Mouse (Mus musculus) adrenal gland, adult 8-10 months (tissue): ENCODE measurements around the gene Olfr482. TPM values are rescaled to one million over a fixed set of nuclear protein-coding genes. Genes with fewer than 3 reads are reported as not detected.

Source experiments
- DNase-seq: peaks from one replicate; pipeline ENCODE4 v3.0.0; 2022
- total RNA-seq, 4 experiments: library from RNA; stranded (reverse); gene quantifications; 2 replicates each; pipeline ENCODE4 v1.2.4; 2022

The Olfr482 gene
- total RNA-seq = 1 to 10 TPM; 1.2 to 1.8 (median 1.7) TPM

DNA sequence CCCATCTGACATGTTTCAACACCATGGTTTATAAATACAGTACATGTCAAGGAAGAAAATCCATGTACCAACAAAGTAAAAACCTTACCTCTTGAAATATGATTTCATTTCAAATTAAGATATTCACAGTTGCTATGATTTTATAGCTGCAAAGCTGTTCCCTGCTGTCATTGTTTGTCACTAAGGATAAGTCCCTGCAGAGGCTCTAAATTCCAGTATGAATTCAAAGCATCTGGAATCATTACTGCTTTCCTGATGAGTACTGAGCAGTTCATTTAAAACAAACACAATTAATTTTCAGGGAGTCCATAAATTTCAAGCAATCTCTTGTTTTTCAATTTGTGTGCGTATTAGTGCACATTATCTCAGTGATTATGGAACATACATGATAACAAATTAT is at the start of gene Olfr482:
Gene Olfr482 (minus strand): TSS at position 101 of the 400 bp plus-strand sequence.
- DNase-seq = no peak

DNA sequence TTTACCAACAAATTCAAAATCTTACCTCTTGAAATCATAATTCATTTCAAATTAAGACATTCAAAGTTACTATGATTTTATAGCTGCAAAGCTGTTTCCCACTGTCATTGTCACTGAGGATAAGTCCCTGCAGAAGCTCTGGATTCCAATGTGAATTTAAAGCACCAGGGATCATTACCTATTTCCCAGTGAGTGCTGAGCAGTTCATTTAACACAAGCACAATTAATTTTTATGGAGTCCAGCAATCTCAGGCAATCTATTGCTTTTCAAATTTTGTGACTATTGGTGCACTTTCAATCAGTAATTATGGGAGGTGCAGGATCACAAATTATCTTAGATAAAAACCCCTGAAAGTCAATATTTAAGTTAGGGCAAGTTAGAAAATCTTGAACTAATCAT is 30.0 kb upstream of the Olfr482 start, which contains the start of gene Olfr484:
Gene Olfr484 (minus strand): TSS at position 101 of the 400 bp plus-strand sequence.
- no peak for DNase-seq

DNA sequence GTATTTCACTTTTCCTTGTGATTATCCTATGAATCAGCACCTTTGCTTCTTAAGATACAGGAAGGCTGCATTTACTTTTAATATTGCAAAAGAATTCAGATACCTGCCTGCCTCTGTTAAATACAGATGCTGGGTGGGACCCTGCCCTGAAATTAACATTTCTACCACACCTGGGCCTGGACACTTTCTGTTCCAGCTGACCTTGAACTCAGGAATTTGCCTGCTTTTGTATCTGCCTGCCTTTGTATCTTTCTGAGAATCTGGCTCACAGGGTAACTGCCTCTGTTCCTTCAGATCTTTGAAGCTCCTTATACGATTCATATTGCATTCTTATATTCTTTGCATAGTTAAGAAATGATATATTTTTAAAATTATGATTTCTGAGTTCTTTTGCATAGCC is 24.0 kb upstream of the Olfr482 start:
- DNase-seq = no peak

DNA sequence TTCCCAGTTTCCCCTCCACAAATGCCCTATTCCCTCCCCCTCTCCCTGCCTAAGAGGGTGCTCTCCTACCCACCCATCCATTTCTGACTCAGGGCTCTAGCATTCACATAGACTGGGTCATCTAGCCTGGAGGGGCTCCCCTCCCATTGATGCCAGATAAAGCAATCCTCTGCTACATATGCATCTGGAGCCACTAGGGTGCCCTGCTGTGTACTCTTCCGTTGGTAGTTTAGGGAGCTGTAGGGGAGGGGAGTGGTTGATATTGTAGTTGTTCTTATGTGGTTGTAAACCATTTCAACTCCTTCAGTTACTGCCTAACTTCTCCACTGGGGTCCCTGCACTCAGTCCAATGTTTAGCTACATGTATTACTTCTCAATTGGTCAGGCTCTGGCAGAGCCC is 23.3 kb upstream of the Olfr482 start:
- no peak for DNase-seq

DNA sequence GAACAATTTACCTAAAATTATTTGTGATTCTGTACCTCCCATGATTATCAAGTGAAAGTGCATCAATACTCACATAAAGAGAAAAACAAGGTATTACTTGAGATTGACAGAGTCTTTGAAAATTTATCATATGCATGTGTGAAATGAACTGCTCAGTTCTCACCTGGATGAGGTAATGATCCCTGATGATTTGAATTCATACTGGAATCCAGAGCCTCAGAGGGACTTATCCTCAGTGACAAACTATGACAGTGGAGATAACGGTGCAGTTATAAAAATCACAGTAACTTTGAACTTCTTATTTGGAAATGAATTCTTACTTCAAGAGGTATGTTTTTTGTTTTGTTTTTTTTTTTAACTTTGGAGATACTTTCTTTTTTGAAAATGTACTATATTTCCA is 3.2 kb upstream of the Olfr482 start, which contains the start of gene Olfr483:
Gene Olfr483 (plus strand): TSS at position 301 of the 400 bp plus-strand sequence.
- no peak for DNase-seq

DNA sequence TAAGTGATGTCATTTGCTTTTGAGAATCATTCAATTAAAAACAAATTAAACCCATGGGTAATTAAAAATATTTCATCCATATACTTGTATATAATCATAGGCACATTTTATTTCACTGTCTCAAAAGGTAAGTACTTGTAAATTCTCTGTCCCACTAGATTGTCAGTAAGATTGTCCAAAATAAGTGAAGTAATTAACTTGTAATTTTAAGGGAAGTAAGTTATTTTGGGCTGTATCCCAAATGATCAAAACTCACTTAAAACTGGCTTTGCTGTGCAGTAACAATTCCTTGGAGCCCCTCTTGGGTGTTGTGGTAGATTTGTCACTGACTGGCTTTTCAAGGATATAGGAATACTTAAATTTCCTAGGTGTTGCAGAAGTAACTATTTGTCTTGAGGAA is 17.8 kb downstream of the Olfr482 start, which contains the start of gene Olfr481:
Gene Olfr481 (plus strand): TSS at position 301 of the 400 bp plus-strand sequence.
- no peak for DNase-seq

DNA sequence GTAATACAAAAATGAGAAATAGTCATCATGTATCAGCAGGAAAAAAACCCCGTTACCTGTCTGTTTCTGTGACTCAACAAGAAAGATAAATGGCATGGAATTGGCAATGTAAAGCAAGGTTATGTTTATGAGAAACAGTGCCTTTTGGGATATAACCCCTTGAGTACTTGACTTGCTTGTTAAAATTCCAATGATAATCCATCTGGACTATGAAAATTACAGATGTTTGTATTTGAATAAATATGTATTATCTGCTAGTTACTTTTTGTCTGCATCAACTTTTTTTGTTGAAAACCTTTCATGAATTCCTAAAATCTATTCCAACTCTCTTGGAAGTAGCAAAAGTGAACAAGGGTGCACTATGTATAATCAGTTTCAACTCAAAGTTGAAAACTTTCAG is 30.1 kb downstream of the Olfr482 start, which contains the start of gene Olfr480:
Gene Olfr480 (minus strand): TSS at position 101 of the 400 bp plus-strand sequence.
- DNase-seq = no peak

DNA sequence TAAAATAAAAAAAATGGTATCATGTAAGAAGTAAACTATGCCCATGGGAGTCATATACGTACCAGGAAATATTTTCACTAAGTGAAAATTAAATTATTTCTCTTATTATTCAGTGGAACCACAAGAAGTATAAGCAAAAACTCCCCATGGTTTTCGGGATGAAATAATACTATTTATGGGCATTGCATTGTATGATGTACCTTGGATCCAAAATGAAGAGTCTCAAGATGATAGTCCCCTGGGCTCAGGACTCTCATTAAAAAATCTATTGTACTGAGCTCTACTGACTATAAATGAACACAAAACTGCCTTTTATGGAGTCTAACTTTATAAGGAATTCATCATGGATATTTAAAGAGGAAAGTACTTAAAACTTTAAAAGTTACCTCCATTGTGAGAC is 47.0 kb downstream of the Olfr482 start, which contains the start of gene Olfr479:
Gene Olfr479 (plus strand): TSS at position 301 of the 400 bp plus-strand sequence.
- no peak for DNase-seq

Other genes with a start within 250 kb of the Olfr482 start
- not detected for gene Olfr472, start 199.7 kb downstream of the Olfr482 start, total RNA-seq
- gene Olfr473, start 167.1 kb downstream of the Olfr482 start, total RNA-seq = not detected
- not detected for gene Olfr474, start 142.9 kb downstream of the Olfr482 start, total RNA-seq
- not detected for gene Olfr476, start 132.8 kb downstream of the Olfr482 start, total RNA-seq
- under 1 TPM in 1 of 4 experiments, not detected in 3; 0.12 TPM for gene Olfr477, start 110.9 kb downstream of the Olfr482 start, total RNA-seq
- not detected for gene Olfr478, start 63.6 kb downstream of the Olfr482 start, total RNA-seq
- gene Olfr479, start 46.9 kb downstream of the Olfr482 start, total RNA-seq = not detected
- not detected for gene Olfr480, start 30.2 kb downstream of the Olfr482 start, total RNA-seq
- gene Olfr481, start 17.7 kb downstream of the Olfr482 start, total RNA-seq = not detected
- gene Olfr483, start 3.3 kb upstream of the Olfr482 start, total RNA-seq = not detected
- gene Olfr484, start 29.9 kb upstream of the Olfr482 start, total RNA-seq = not detected
- gene Olfr485, start 62.3 kb upstream of the Olfr482 start, total RNA-seq = not detected
- gene Olfr486, start 75.2 kb upstream of the Olfr482 start, total RNA-seq = not detected
- not detected for gene Olfr487, start 117.0 kb upstream of the Olfr482 start, total RNA-seq
- not detected for gene Olfr488, start 160.8 kb upstream of the Olfr482 start, total RNA-seq
- gene Olfr490, start 191.3 kb upstream of the Olfr482 start, total RNA-seq = not detected
- not detected for gene Olfr491, start 215.9 kb upstream of the Olfr482 start, total RNA-seq
- not detected for gene Olfr492, start 226.1 kb upstream of the Olfr482 start, total RNA-seq
- not detected for gene Olfr493, start 249.4 kb upstream of the Olfr482 start, total RNA-seq